Mouse (Mus musculus) intestine, postnatal 0 days (tissue): ENCODE results near the gene Add2. TPM values are rescaled to one million over a fixed set of nuclear protein-coding genes. Genes with fewer than 3 reads are reported as not detected.

ENCODE experiments used
- ATAC-seq: fragments of 200-750 bp; cut with Nextera tagmentation; 2 replicates; pipeline ENCODE4 v1.8.0; 2017; ENCODE audit warnings: mild to moderate bottlenecking, moderate TSS enrichment, moderate library complexity
- H3K27ac ChIP-seq: fragments of 300-500 bp; sonication (generic); 2 replicates; pipeline ENCODE4 v1.5.1; 2014; ENCODE audit warnings: mild to moderate bottlenecking, low read depth, low read length, moderate library complexity
- H3K27me3 ChIP-seq: fragments of 300-500 bp; sonication (generic); replicated peaks from 2 replicates; pipeline ENCODE4 v1.6.1; 2014; ENCODE audit warnings: low read length, mixed read lengths; ENCODE audit not compliant: control insufficient read depth, insufficient read depth
- H3K36me3 ChIP-seq: fragments of 300-500 bp; sonication (generic); 2 replicates; pipeline ENCODE4 v1.6.1; 2014; ENCODE audit warnings: mild to moderate bottlenecking, moderate library complexity; ENCODE audit not compliant: control insufficient read depth, insufficient read depth
- H3K4me1 ChIP-seq: fragments of 300-500 bp; sonication (generic); replicated peaks from 2 replicates; pipeline ENCODE4 v1.6.1; 2014; ENCODE audit warnings: antibody characterized with exemption, low read length, mixed read lengths; ENCODE audit not compliant: control insufficient read depth, insufficient read depth
- H3K4me2 ChIP-seq: fragments of 300-500 bp; sonication (generic); replicated peaks from 2 replicates; pipeline ENCODE4 v1.6.1; 2014; ENCODE audit warnings: low read depth, mild to moderate bottlenecking, moderate library complexity
- H3K4me3 ChIP-seq: fragments of 300-500 bp; sonication (generic); 2 replicates; pipeline ENCODE4 v1.5.1; 2014; ENCODE audit warnings: low read depth, low read length
- H3K9ac ChIP-seq: fragments of 300-500 bp; sonication (generic); 2 replicates; pipeline ENCODE4 v1.6.1; 2014; ENCODE audit warnings: mild to moderate bottlenecking, low read depth, low read length
- H3K9me3 ChIP-seq: fragments of 300-500 bp; sonication (generic); 2 replicates; pipeline ENCODE4 v1.6.1; 2016; ENCODE audit warnings: mixed run types; ENCODE audit not compliant: control insufficient read depth
- CTCF ChIP-seq: sonication (generic); IDR thresholded peaks from 2 replicates; pipeline ENCODE4 v1.5.1; 2016; ENCODE audit warnings: low read depth, mild to moderate bottlenecking, control low read depth, antibody characterized with exemption, moderate library complexity
- WGBS: fragments of 180-500 bp; shearing (Covaris S2); extraction: QIAGEN DNeasy Blood & Tissue Kit; methylation state at CpG from one replicate; pipeline ENCODE4 v1.1.7; 2014; 5-methylcytosine and 5-hydroxymethylcytosine counted together
- polyA plus RNA-seq: library from polyadenylated mRNA; unstranded; fragments of >200 nt; fragmentation: Nextera tagmentation; extraction: Ambion mirVana; gene quantifications from 2 replicates; pipeline ENCODE4 v1.2.1, GENCODE M21; 2015

Add2 gene
- polyA plus RNA-seq, 1 experiment from 2014 or later = 2.0 TPM

DNA sequence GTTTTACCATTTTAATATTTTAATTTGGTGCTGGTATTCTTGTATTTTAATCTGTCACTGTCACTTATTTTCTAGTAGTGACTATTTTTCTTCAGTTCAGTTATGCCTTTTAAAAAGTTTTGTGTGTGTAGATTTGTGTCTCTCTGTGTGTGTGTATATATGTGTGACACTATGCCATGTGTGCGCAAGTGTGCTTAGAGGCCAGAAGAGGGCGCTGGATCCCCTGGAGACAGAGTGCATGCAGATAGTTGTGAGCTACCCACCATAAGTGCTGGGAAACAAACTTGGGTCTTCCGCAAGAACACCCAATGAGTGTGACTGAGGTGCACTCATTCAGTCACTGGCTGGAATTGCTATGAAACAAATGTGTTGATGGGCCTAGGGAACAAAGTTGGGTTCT lies 107.7 kb downstream of the Add2 start:
- ATAC-seq = no peak
- TF ChIP-seq CTCF = no peak
- H3K27ac ChIP-seq = no peak overlapping the region
- no peaks in the 10 kb centered on the region for H3K4me1 ChIP-seq
- H3K4me2 ChIP-seq = no peak overlapping the region
- H3K36me3 ChIP-seq = no peaks in the 10 kb centered on the region
- 86% methylated on average over 3 of the region's 3 CpGs for WGBS
- H3K27me3 ChIP-seq = no peaks in the 10 kb centered on the region
- no peak overlapping the region for H3K9ac ChIP-seq
- H3K9me3 ChIP-seq = no peaks in the 10 kb centered on the region
- no peak overlapping the region for H3K4me3 ChIP-seq

DNA sequence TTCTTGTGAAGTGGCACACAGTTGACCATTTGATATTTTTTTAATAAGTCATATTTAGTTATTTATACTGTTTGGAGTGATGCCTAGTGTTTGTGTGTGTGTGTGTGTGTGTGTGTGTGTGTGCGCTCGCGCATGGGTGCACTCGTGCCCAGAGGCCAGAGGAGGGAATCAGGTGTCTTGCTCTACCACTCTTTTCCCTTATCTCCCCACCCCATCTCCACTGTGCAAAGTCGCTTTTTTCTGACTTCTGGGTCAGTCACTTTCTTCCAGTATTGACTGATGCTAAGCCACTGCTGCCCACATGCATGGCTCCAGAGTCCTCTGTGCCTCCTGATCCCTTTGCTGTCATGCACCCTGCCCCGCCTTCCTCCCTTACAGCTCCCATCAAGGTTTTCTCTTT lies 112.8 kb downstream of the Add2 start:
- no peaks in the 10 kb centered on the region for H3K4me1 ChIP-seq
- H3K27me3 ChIP-seq = no peaks in the 10 kb centered on the region
- H3K27ac ChIP-seq = no peak overlapping the region
- H3K36me3 ChIP-seq = no peaks in the 10 kb centered on the region
- ATAC-seq = no peak
- H3K9me3 ChIP-seq = 0 out of 2 replicates have a peak, but pooled peaks cover 3% of the 10 kb centered on the region
- no peak overlapping the region for H3K4me2 ChIP-seq
- TF ChIP-seq CTCF = no peak
- no peak overlapping the region for H3K9ac ChIP-seq
- 82% methylated on average over 6 of the region's 6 CpGs for WGBS
- H3K4me3 ChIP-seq = no peak overlapping the region

GRCm38 (mm10) chr6:86141820-86142219 lies 113.3 kb downstream of the Add2 start:
- no peak overlapping the region for H3K9ac ChIP-seq
- no peak for ATAC-seq
- 13% methylated on average over 3 of the region's 3 CpGs for WGBS

GRCm38 (mm10) chr6:86144986-86145385 lies 116.5 kb downstream of the Add2 start:
- 93% methylated on average over 6 of the region's 6 CpGs for WGBS
- Histone ChIP-seq H3K27ac (no peak overlapping the region), H3K9me3 (0 out of 2 replicates have a peak, but pooled peaks cover 3% of the 10 kb centered on the region), H3K4me1 (no peaks in the 10 kb centered on the region), H3K9ac (no peak overlapping the region), H3K4me2 (no peak overlapping the region), H3K4me3 (no peak overlapping the region), H3K36me3 (no peaks in the 10 kb centered on the region), H3K27me3 (no peaks in the 10 kb centered on the region)
- no peak for TF ChIP-seq CTCF
- ATAC-seq = no peak

More at GRCm38 (mm10) chr6:86141820-86142219, 113.3 kb downstream of the Add2 start:
- H3K36me3 ChIP-seq = no peaks in the 10 kb centered on the region
- H3K4me2 ChIP-seq = no peak overlapping the region
- H3K4me3 ChIP-seq = no peak overlapping the region
- no peak overlapping the region for H3K27ac ChIP-seq
- 0 out of 2 replicates have a peak, but pooled peaks cover 3% of the 10 kb centered on the region for H3K9me3 ChIP-seq
- H3K4me1 ChIP-seq = no peaks in the 10 kb centered on the region
- no peaks in the 10 kb centered on the region for H3K27me3 ChIP-seq
- TF ChIP-seq CTCF = peak; percentile 75

DNA sequence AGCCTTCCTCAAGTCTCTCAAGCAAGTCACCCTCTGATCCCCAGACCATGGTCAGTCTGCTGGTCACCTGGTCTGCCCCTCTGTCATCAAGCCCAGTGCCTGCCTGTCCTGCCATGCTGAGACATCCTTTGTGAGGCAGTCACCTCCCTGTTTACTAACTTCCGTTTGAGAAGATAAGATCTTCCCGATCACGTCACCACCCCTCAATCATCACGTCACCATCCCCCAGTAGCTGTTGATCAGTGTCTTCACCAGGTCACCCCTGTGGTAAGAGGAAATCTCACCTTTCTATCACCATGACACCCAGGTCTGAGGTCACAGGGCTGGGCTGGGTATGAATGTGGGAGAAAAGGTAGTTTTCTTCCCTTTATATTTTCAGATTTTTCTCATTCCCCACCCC lies 120.0 kb downstream of the Add2 start:
- WGBS = 25% methylated on average over 4 of the region's 4 CpGs
- Histone ChIP-seq H3K27me3 (no peaks in the 10 kb centered on the region), H3K27ac (no peak overlapping the region), H3K4me2 (no peak overlapping the region), H3K4me3 (no peak overlapping the region), H3K9ac (no peak overlapping the region), H3K36me3 (no peaks in the 10 kb centered on the region), H3K9me3 (0 out of 2 replicates have a peak, but pooled peaks cover 3% of the 10 kb centered on the region), H3K4me1 (no peaks in the 10 kb centered on the region)
- TF ChIP-seq CTCF = no peak
- no peak for ATAC-seq

DNA sequence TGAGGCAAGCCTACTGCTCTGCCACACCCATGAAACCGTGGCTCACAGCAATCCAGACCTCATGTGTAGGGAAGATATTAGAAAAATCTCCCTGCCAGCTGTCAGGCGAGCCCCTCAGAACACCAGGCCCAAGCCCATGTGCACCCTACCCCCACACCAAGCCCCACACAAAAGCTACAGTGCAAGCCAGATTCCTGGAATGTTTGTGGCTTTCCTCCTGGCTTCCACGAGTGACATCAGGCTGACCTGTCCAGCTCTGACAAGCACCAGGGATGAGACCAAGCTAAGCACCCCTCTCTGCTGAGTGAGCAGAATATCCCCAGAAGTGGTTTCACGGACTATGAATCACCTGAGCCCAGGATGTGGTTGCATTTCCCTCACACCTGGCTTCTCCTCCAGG lies 120.5 kb downstream of the Add2 start:
- Histone ChIP-seq H3K4me3 (no peak overlapping the region), H3K9ac (no peak overlapping the region), H3K27ac (no peak overlapping the region), H3K27me3 (no peaks in the 10 kb centered on the region), H3K4me2 (no peak overlapping the region), H3K4me1 (no peaks in the 10 kb centered on the region), H3K9me3 (0 out of 2 replicates have a peak, but pooled peaks cover 3% of the 10 kb centered on the region), H3K36me3 (no peaks in the 10 kb centered on the region)
- 36% methylated on average over 4 of the region's 4 CpGs for WGBS
- no peak for ATAC-seq
- TF ChIP-seq CTCF = no peak

GRCm38 (mm10) chr6:86152676-86153075 lies 124.2 kb downstream of the Add2 start:
- TF ChIP-seq CTCF = no peak
- Histone ChIP-seq H3K4me3 (no peak overlapping the region), H3K27ac (no peak overlapping the region), H3K36me3 (no peaks in the 10 kb centered on the region), H3K4me1 (no peaks in the 10 kb centered on the region), H3K9me3 (no peaks in the 10 kb centered on the region), H3K9ac (no peak overlapping the region), H3K4me2 (no peak overlapping the region), H3K27me3 (no peaks in the 10 kb centered on the region)
- ATAC-seq = no peak
- WGBS = 88% methylated on average over 7 of the region's 7 CpGs
